Mouse (Mus musculus): ENCODE results near the gene Cdan1.

DNA sequence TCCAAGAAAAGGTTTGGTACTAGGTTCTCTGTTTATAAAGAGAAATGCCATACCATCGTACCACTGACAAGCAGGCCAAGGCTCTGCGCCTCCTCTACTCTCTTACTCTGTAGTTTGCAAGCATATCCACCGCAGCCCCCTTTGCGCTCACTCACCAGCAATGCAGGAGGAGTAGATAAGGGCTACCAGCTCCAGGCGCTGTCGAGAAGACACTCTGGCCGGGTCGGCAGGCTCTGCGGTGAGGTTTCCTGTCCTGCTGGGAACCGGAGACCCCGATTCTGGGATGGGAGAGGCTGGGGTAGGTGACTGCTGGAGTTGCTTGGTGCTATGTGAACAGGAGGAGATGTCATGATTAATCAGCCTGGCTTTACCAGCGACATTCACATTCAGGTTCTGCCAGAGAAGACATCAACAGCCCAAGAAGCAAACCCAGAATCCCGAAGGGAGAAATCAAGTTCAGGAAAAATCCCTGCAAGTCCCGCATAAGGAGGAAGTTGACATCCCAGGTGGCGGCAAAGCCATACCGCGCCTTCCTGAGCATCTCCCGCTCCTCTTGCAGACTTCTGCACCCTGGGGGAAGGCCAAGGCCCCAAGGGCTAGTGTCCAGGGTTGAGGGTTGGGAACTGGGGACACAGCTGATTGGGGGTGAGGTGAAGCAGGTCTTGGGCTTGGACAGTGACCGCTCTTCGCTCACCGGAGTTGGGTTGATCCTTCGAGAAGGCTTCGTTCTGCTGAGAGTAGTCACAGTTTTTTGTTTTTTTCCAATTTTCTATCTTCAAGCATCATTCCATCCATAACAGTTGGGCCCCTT lies 119.9 kb downstream of the Cdan1 start:
- TF ChIP-seq CTCF (IDR thresholded peaks at IDR 0.05; ENCODE audit: low read depth, low read length), result no peak
- TF ChIP-seq POLR2A (IDR thresholded peaks at IDR 0.05; ENCODE audit: borderline replicate concordance, low read depth, low read length), result no peak

Measured in bone marrow macrophage, adult 2 months (primary cell).